Mouse (Mus musculus): ENCODE measurements around the gene Senp2. TPM values are rescaled to one million over a fixed set of nuclear protein-coding genes. Genes with fewer than 3 reads are reported as not detected.
A peak's percentile ranks its signal among the peaks of the same experiment; 100 is the strongest.

Senp2 gene
- 79.8 and 87.9 TPM in 2 replicates for polyA plus RNA-seq (2011; ENCODE audit: insufficient read depth, insufficient read length, low read depth, missing spikeins)

DNA sequence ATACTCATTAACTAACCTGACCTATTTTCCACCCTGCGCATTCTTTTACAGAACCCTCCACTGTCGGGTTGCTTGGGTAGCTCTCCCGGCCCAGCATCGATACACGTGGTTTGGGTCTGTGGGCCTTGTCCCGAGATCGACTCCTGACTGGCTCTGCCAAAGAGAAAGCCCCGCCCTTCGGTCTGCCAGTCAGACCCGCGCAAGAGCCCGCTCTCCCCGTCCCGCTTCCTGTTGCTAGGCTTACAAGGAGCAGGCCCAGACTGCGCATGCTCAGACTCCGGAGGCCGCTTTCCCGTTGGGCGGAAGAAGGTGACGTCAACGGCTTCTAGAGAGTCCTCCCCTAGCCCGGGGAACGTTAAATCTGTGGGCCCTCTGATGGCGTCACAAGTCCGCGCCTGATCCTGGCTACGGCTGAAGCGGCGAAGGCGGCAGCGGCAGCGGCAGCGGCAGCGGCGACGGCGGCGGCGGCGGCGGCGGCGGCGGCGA lies at the start of gene Senp2:
Gene Senp2, plus strand, starts transcription at position 386 of the 486 bp plus-strand sequence.
- no peaks in the 10 kb centered on the region for H3K27me3 ChIP-seq (ENCODE audit: control insufficient read depth, insufficient read depth, low read length, poor library complexity, severe bottlenecking)
- H3K27ac ChIP-seq (ENCODE audit: insufficient read depth, low read length), result no peak within 1 kb of the TSS
- H3K36me3 ChIP-seq (ENCODE audit: control insufficient read depth, insufficient read depth, low read length, poor library complexity, severe bottlenecking), result no peaks in the 10 kb centered on the region
- TF ChIP-seq EP300 (IDR thresholded peaks at IDR 0.05; ENCODE audit: insufficient read depth, low read depth, low read length), result no peak
- no peak for TF ChIP-seq POLR2A (IDR thresholded peaks at IDR 0.05; ENCODE audit: insufficient read depth, low read length)
- no peak for TF ChIP-seq CTCF (IDR thresholded peaks at IDR 0.05; ENCODE audit: low read depth, low read length)
- H3K9me3 ChIP-seq (replicated peaks; ENCODE audit: control insufficient read depth, insufficient read depth, low read length, poor library complexity, severe bottlenecking), result no peaks in the 10 kb centered on the region
- H3K9ac ChIP-seq (ENCODE audit: low read depth, poor library complexity, severe bottlenecking), result peak within 1 kb of the TSS; percentile 88
- H3K4me3 ChIP-seq (ENCODE audit: low read depth, low read length), result peak within 1 kb of the TSS; percentile 94
- no peaks in the 10 kb centered on the region for H3K4me1 ChIP-seq (ENCODE audit: control insufficient read depth, insufficient read depth, low read length)

DNA sequence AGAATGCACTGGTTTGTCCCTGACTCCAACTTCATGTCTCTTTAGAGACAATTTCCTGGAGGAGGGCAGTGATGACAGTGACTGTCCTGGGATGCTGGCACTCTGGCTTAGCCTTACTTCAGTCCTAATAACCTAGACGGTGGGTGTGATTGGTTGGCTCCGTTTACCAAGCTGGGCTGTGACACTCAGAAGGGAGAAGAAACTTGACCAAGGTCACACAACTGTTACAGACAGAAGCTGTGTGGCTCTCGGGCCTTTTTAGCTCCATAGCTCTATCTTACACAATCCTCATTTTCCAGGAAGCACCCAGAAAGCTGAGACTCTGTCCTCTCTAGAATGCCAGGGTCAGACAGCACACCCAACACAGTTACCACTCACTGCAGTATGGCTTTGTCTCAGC lies 43.7 kb upstream of the Senp2 start:
- no peaks in the 10 kb centered on the region for H3K4me1 ChIP-seq (ENCODE audit: control insufficient read depth, insufficient read depth, low read length)

DNA sequence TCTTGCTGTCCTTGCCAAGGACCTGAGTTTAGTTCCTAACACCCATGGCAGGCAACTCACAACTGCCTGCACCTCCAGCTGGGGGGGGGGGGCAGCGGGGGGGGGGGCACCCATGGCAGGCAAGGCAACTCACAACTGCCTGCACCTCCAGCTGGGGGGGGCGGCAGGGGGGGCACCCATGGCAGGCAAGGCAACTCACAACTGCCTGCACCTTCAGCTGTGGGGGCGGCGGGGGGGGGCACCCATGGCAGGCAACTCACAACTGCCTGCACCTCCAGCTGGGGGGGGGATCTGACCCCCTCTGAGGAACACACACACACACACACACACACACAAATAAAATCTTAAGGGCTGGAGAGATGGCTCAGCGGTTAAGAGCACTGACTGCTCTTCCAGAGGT lies 39.4 kb upstream of the Senp2 start:
- no peaks in the 10 kb centered on the region for H3K4me1 ChIP-seq (ENCODE audit: control insufficient read depth, insufficient read depth, low read length)
- no peak overlapping the region for H3K9ac ChIP-seq (ENCODE audit: low read depth, poor library complexity, severe bottlenecking)
- no peak overlapping the region for H3K4me3 ChIP-seq (ENCODE audit: low read depth, low read length)
- TF ChIP-seq CTCF (IDR thresholded peaks at IDR 0.05; ENCODE audit: low read depth, low read length) (no peak), EP300 (IDR thresholded peaks at IDR 0.05; ENCODE audit: insufficient read depth, low read depth, low read length) (no peak), POLR2A (IDR thresholded peaks at IDR 0.05; ENCODE audit: insufficient read depth, low read length) (no peak)
- no peaks in the 10 kb centered on the region for H3K36me3 ChIP-seq (ENCODE audit: control insufficient read depth, insufficient read depth, low read length, poor library complexity, severe bottlenecking)
- H3K9me3 ChIP-seq (replicated peaks; ENCODE audit: control insufficient read depth, insufficient read depth, low read length, poor library complexity, severe bottlenecking), result no peaks in the 10 kb centered on the region
- H3K27ac ChIP-seq (ENCODE audit: insufficient read depth, low read length), result no peak overlapping the region
- no peaks in the 10 kb centered on the region for H3K27me3 ChIP-seq (ENCODE audit: control insufficient read depth, insufficient read depth, low read length, poor library complexity, severe bottlenecking)

More for the DNA sequence above, 43.7 kb upstream of the Senp2 start:
- no peaks in the 10 kb centered on the region for H3K27me3 ChIP-seq (ENCODE audit: control insufficient read depth, insufficient read depth, low read length, poor library complexity, severe bottlenecking)
- no peaks in the 10 kb centered on the region for H3K9me3 ChIP-seq (replicated peaks; ENCODE audit: control insufficient read depth, insufficient read depth, low read length, poor library complexity, severe bottlenecking)
- no peak overlapping the region for H3K9ac ChIP-seq (ENCODE audit: low read depth, poor library complexity, severe bottlenecking)
- H3K36me3 ChIP-seq (ENCODE audit: control insufficient read depth, insufficient read depth, low read length, poor library complexity, severe bottlenecking), result no peaks in the 10 kb centered on the region; the same call in 1 of the 2 replicates
- no peak overlapping the region for H3K4me3 ChIP-seq (ENCODE audit: low read depth, low read length)
- no peak for TF ChIP-seq EP300 (IDR thresholded peaks at IDR 0.05; ENCODE audit: insufficient read depth, low read depth, low read length)
- no peak for TF ChIP-seq CTCF (IDR thresholded peaks at IDR 0.05; ENCODE audit: low read depth, low read length)
- TF ChIP-seq POLR2A (IDR thresholded peaks at IDR 0.05; ENCODE audit: insufficient read depth, low read length), result no peak
- H3K27ac ChIP-seq (ENCODE audit: insufficient read depth, low read length), result no peak overlapping the region

DNA sequence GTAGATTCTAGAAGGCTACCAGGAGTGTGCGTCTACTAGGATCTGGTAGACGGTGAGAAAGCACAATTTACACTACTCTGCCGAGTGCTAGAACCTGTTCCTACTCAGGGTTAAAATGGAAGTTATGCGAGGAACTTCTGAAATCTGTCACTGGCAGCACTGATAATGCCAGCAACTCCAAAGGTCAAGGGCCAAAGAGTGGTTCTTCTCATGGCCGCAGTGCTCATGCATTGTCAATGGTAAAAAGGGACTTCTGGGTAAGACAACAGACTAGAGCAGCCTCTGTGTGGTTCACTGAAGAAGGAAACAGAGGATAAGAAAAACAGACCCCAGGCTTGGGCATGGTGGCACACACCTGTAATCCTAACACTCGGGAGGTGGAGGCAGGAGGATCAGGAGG lies 38.7 kb upstream of the Senp2 start:
- no peak overlapping the region for H3K9ac ChIP-seq (ENCODE audit: low read depth, poor library complexity, severe bottlenecking)
- no peaks in the 10 kb centered on the region for H3K27me3 ChIP-seq (ENCODE audit: control insufficient read depth, insufficient read depth, low read length, poor library complexity, severe bottlenecking)
- no peaks in the 10 kb centered on the region for H3K4me1 ChIP-seq (ENCODE audit: control insufficient read depth, insufficient read depth, low read length)
- no peaks in the 10 kb centered on the region for H3K9me3 ChIP-seq (replicated peaks; ENCODE audit: control insufficient read depth, insufficient read depth, low read length, poor library complexity, severe bottlenecking)
- H3K36me3 ChIP-seq (ENCODE audit: control insufficient read depth, insufficient read depth, low read length, poor library complexity, severe bottlenecking), result no peaks in the 10 kb centered on the region
- no peak overlapping the region for H3K4me3 ChIP-seq (ENCODE audit: low read depth, low read length)
- H3K27ac ChIP-seq (ENCODE audit: insufficient read depth, low read length), result no peak overlapping the region
- no peak for TF ChIP-seq POLR2A (IDR thresholded peaks at IDR 0.05; ENCODE audit: insufficient read depth, low read length)
- TF ChIP-seq CTCF (IDR thresholded peaks at IDR 0.05; ENCODE audit: low read depth, low read length), result no peak
- TF ChIP-seq EP300 (IDR thresholded peaks at IDR 0.05; ENCODE audit: insufficient read depth, low read depth, low read length), result no peak

DNA sequence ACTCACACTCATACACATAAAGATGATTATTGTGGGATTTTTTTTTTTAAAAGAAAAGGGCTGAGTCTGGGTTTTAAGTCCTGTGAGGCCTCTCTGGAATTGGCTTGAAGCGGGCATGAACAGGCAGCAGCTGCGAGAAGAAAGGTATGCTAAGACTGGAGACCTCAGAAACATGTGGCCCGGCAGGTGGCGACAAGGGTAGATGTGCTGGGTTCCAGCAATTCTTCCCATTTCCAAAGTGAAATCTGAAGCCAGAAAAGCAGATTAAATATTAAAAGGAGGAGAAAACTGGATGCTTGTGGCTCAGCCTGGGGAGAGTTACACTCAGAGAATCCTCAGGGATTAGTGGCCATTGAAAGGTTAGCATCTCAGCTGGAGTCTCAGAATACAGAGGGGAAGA lies 37.8 kb upstream of the Senp2 start:
- no peaks in the 10 kb centered on the region for H3K4me1 ChIP-seq (ENCODE audit: control insufficient read depth, insufficient read depth, low read length)
- no peak overlapping the region for H3K27ac ChIP-seq (ENCODE audit: insufficient read depth, low read length)
- no peaks in the 10 kb centered on the region for H3K36me3 ChIP-seq (ENCODE audit: control insufficient read depth, insufficient read depth, low read length, poor library complexity, severe bottlenecking)
- H3K9ac ChIP-seq (ENCODE audit: low read depth, poor library complexity, severe bottlenecking), result no peak overlapping the region
- TF ChIP-seq CTCF (IDR thresholded peaks at IDR 0.05; ENCODE audit: low read depth, low read length), result no peak
- no peak for TF ChIP-seq EP300 (IDR thresholded peaks at IDR 0.05; ENCODE audit: insufficient read depth, low read depth, low read length)
- H3K4me3 ChIP-seq (ENCODE audit: low read depth, low read length), result no peak overlapping the region
- no peaks in the 10 kb centered on the region for H3K27me3 ChIP-seq (ENCODE audit: control insufficient read depth, insufficient read depth, low read length, poor library complexity, severe bottlenecking)
- H3K9me3 ChIP-seq (replicated peaks; ENCODE audit: control insufficient read depth, insufficient read depth, low read length, poor library complexity, severe bottlenecking), result no peaks in the 10 kb centered on the region

DNA sequence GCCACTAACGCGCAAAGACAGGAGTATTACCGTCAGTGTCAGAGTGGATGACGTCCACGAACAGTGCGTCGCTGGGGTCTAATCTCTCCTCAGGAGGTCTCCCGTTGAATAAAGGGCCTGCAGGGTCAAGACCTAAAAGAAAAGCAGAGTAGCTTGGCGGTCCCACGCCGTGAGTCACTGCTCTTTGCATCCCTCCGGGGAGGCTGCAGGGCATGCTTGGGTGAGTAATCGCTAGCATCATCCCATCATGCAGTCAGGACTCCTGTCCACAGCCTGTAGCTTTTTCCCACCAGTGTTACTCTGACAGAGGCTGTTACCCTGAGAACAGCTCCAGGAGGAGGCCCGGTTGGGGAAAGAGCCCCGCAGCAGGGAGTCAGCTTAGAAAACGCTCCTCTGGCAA lies 33.1 kb upstream of the Senp2 start:
- Histone ChIP-seq H3K27me3 (ENCODE audit: control insufficient read depth, insufficient read depth, low read length, poor library complexity, severe bottlenecking) (no peaks in the 10 kb centered on the region), H3K9me3 (replicated peaks; ENCODE audit: control insufficient read depth, insufficient read depth, low read length, poor library complexity, severe bottlenecking) (no peaks in the 10 kb centered on the region), H3K4me1 (ENCODE audit: control insufficient read depth, insufficient read depth, low read length) (no peaks in the 10 kb centered on the region), H3K9ac (ENCODE audit: low read depth, poor library complexity, severe bottlenecking) (no peak overlapping the region), H3K36me3 (ENCODE audit: control insufficient read depth, insufficient read depth, low read length, poor library complexity, severe bottlenecking) (peaks cover 2% of the 10 kb centered on the region; the same call in 1 of the 2 replicates), H3K4me3 (ENCODE audit: low read depth, low read length) (no peak overlapping the region), H3K27ac (ENCODE audit: insufficient read depth, low read length) (no peak overlapping the region)
- TF ChIP-seq EP300 (IDR thresholded peaks at IDR 0.05; ENCODE audit: insufficient read depth, low read depth, low read length) (no peak), POLR2A (IDR thresholded peaks at IDR 0.05; ENCODE audit: insufficient read depth, low read length) (no peak), CTCF (IDR thresholded peaks at IDR 0.05; ENCODE audit: low read depth, low read length) (no peak)
